Mouse (Mus musculus): ENCODE measurements around the gene Gabbr1. TPM values are rescaled to one million over a fixed set of nuclear protein-coding genes. Genes with fewer than 3 reads are reported as not detected.

The Gabbr1 gene
- polyA plus RNA-seq, 1 experiment from 2014 or later = 15.0 TPM

DNA sequence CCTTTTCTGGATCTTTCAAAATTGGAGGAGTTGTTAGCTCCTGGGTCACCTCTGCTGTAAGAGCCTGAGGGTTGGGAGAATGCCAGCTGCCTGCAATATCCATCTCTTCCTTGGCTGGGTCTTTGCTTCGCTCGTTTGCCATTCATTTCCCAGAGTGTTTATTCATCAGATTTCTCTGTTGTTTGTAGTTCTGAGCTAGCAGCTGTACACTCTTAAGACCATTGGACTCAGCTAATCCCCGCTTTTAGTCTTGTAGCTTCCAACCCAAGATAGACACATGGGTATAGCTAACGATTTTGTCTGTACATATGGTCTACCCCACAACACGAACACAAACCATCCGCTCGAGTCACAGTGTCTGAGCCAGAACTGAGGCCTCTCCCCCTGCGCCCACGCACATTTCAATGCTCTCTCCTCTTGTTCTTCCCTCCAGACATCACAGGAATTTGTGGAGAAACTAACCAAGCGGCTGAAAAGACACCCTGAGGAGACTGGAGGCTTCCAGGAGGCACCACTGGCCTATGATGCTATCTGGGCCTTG is 16.4 kb downstream of the Gabbr1 start:
- Histone ChIP-seq H3K4me3 (replicated peaks) (no peak overlapping the region), H3K9ac (no peak overlapping the region), H3K27me3 (no peaks in the 10 kb centered on the region), H3K4me2 (replicated peaks) (no peak overlapping the region), H3K27ac (replicated peaks) (no peak overlapping the region), H3K4me1 (no peaks in the 10 kb centered on the region), H3K9me3 (replicated peaks) (no peaks in the 10 kb centered on the region), H3K36me3 (peaks cover 77% of the 10 kb centered on the region)
- ATAC-seq (ENCODE audit: insufficient number of reproducible peaks, low FRiP score, low TSS enrichment, low read depth) = no peak
- 73% methylated on average over 10 of the region's 10 CpGs for WGBS

DNA sequence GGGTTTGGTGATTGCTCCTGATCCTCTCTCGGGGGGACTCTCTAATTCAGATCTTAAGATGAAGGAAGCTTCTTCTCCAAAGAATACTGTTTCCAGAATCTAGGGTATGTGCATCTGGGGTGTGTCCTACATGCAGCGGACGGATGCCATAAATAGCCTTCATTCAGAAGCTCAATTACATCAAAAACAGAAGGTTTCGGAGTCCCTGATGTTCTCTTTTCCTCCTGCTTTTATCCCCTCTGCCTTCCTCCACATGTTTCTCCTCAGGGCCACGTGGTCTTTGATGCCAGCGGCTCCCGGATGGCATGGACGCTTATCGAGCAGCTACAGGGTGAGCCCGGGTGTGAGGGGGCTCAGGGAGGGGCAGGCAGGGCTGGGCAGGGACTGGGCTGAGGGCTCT is 17.3 kb downstream of the Gabbr1 start:
- no peak overlapping the region for H3K27ac ChIP-seq (replicated peaks)
- no peaks in the 10 kb centered on the region for H3K27me3 ChIP-seq
- H3K9ac ChIP-seq = no peak overlapping the region
- H3K36me3 ChIP-seq = peaks cover 85% of the 10 kb centered on the region
- no peaks in the 10 kb centered on the region for H3K4me1 ChIP-seq
- H3K9me3 ChIP-seq (replicated peaks) = no peaks in the 10 kb centered on the region
- ATAC-seq (ENCODE audit: insufficient number of reproducible peaks, low FRiP score, low TSS enrichment, low read depth) = no peak
- H3K4me2 ChIP-seq (replicated peaks) = no peak overlapping the region
- no peak overlapping the region for H3K4me3 ChIP-seq (replicated peaks)
- 54% methylated on average over 10 of the region's 10 CpGs for WGBS

DNA sequence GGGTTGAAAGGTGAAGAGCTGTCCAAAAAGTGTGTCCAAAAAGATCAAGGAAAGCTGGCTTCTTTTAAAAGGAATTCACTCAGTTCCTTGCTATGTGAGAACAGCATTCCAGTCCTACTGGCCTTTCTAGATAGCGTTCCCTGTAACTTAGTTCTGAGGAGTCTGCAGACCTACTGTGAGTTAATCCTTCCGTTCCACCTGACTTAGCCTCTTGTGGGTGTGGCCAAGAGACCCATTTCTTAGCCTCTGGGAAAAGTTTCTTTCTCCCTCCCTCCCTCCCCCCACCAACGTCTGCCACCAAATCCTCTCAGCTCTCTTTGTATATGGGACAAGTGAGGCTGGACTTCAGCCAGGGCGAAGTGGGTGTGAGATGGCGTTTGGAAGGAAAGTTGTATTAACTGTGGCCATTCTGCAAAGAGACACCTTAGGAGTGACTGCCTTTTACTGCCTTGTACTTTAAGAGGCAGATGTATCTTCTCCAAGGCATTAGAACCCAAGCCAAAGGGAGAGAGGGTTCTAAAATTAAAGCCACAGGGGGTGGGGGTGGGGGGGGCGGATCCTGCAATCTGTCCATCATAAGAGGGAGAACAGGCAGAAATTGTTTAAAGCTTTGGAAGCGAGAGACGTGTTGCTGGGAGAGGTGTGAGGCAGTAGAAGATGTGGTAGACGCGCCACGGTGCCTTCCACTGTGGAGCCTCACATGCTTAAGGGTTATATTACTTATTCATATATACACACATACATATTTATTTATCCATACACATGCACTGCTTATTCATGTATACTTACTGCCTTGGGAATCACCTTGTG is 18.1 kb downstream of the Gabbr1 start:
- Histone ChIP-seq H3K27ac (replicated peaks) (no peak overlapping the region), H3K36me3 (peaks cover 86% of the 10 kb centered on the region), H3K9ac (no peak overlapping the region), H3K4me3 (replicated peaks) (no peak overlapping the region), H3K4me2 (replicated peaks) (no peak overlapping the region), H3K9me3 (replicated peaks) (no peaks in the 10 kb centered on the region), H3K4me1 (no peaks in the 10 kb centered on the region), H3K27me3 (no peaks in the 10 kb centered on the region)
- ATAC-seq (ENCODE audit: insufficient number of reproducible peaks, low FRiP score, low TSS enrichment, low read depth) = no peak
- 73% methylated on average over 11 of the region's 11 CpGs for WGBS

DNA sequence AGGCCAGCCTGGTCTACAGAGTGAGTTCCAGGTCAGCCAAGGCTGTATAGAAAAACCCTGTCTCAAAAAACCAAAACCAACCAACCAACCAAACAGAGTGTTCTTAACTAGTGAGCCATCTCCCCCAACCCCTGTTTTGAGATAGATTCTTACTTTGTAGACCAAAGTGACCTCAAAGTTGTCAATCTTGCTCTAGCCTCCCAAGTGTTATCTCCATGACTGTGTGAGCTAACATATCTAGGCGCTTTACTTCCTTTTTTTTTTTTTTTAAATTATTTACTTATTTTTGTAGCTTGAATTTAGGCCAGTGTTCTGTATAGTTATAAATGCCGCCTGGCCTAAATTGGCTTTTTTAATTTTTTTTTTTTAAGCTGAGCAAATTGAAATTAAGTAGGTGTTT is 20.2 kb downstream of the Gabbr1 start:
- Histone ChIP-seq H3K4me2 (replicated peaks) (no peak overlapping the region), H3K9me3 (replicated peaks) (no peaks in the 10 kb centered on the region), H3K9ac (no peak overlapping the region), H3K4me1 (no peaks in the 10 kb centered on the region), H3K27ac (replicated peaks) (no peak overlapping the region), H3K27me3 (no peaks in the 10 kb centered on the region), H3K4me3 (replicated peaks) (no peak overlapping the region), H3K36me3 (peaks cover 97% of the 10 kb centered on the region)
- ATAC-seq (ENCODE audit: insufficient number of reproducible peaks, low FRiP score, low TSS enrichment, low read depth) = no peak
- WGBS = 95% methylated on average over 2 of the region's 2 CpGs

DNA sequence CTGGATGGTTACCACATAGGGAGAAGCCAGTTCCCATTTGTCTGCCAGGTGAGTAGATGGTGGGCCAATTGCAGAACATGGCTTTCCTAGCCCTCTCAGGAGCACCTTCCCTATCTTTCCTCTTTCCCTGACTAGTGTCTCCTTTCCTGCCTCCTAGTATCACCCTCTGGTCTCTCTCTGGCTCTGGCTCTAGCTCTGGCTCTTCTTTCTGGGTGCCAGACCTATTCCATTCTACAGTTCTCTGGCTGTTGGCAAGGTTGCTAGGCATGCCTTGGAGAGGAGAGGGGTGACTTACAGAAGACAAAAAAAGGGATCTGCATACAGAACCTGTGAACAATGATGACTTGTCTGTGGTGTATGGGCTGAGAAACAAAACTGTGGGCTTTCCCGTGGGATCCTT is 22.1 kb downstream of the Gabbr1 start:
- Histone ChIP-seq H3K27ac (replicated peaks) (no peak overlapping the region), H3K4me1 (no peaks in the 10 kb centered on the region), H3K36me3 (peaks cover 95% of the 10 kb centered on the region), H3K4me3 (replicated peaks) (no peak overlapping the region), H3K9ac (no peak overlapping the region), H3K27me3 (no peaks in the 10 kb centered on the region), H3K4me2 (replicated peaks) (no peak overlapping the region), H3K9me3 (replicated peaks) (no peaks in the 10 kb centered on the region)
- ATAC-seq (ENCODE audit: insufficient number of reproducible peaks, low FRiP score, low TSS enrichment, low read depth) = no peak
- 89% methylated on average over 1 of the region's 1 CpGs for WGBS

DNA sequence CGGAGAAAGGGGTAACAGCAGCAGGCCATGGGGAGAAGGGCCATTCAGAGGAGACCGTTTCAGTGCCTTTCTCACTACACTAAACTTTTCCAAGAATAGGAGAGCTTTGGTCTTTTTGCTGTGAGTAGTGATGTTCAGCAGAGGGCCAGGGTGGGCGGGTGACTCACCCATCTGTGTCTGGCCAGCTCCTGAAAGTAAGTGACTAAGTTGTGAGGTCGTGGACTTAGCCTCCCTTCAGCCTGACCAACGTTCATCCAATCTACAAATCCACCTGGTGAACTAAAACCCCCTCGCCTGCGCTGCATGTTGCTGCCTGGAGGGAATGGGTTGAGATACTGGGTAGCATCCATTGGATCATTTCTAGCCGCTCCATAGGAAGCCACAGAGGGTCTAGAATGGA is 24.4 kb downstream of the Gabbr1 start:
- Histone ChIP-seq H3K4me2 (replicated peaks) (no peak overlapping the region), H3K36me3 (peaks cover 88% of the 10 kb centered on the region), H3K4me3 (replicated peaks) (no peak overlapping the region), H3K9me3 (replicated peaks) (no peaks in the 10 kb centered on the region), H3K4me1 (no peaks in the 10 kb centered on the region), H3K27me3 (no peaks in the 10 kb centered on the region), H3K27ac (replicated peaks) (no peak overlapping the region), H3K9ac (no peak overlapping the region)
- no peak for ATAC-seq (ENCODE audit: insufficient number of reproducible peaks, low FRiP score, low TSS enrichment, low read depth)
- WGBS = 85% methylated on average over 8 of the region's 8 CpGs

DNA sequence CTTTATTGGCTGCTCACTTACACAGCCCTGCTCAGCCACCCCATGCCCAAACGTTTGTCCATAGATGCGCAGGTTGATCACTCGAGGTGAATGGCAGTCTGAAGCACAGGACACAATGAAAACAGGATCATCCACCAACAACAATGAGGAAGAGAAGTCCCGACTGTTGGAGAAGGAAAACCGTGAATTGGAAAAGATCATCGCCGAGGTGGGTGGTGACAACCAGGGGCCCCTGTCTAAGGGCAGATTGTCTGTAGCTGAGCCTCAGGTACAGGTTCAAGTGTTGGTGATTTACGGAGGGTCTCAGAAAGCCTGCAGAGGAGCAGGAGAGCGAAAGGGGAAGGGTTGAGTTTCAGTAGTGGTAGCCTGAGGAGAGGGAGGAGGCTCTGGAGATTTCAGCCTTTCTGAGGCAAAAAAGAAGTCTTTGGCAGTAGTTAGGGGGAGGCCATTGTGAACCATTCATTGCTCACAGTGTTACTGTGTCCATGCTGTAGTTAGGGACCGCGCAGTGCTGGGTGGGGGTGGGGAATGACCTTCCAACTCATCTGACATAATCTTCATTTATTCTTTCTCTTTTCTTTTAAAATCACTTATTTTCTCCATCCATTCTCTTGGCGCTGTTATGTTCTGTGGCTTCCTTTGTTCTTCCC is 26.4 kb downstream of the Gabbr1 start:
- no peak for ATAC-seq (ENCODE audit: insufficient number of reproducible peaks, low FRiP score, low TSS enrichment, low read depth)
- H3K36me3 ChIP-seq = peaks cover 85% of the 10 kb centered on the region

DNA sequence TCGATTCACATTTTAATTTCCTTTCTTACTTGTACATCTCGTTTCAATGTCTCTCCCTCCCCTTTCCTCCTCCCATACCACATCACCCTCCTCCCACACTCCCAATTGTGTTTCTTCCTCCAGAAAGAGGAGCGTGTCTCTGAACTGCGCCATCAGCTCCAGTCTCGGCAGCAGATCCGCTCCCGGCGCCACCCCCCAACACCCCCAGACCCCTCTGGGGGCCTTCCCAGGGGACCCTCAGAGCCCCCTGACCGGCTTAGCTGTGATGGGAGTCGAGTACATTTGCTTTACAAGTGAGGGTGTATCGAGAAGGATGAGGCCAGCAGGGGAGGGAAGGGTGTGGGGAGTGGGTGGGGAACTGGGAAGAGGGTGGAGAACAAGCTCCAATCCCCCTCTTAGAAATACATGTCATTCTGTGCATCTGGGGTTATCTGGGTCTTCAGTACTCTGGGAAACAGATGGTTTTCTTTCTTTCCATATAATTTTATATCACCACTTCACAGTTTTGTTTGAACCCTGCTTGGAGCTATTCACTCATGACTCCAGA is 27.0 kb downstream of the Gabbr1 start:
- 70% methylated on average over 11 of the region's 11 CpGs for WGBS

More for the DNA sequence above, 26.4 kb downstream of the Gabbr1 start:
- Histone ChIP-seq H3K9ac (no peak overlapping the region), H3K27me3 (no peaks in the 10 kb centered on the region), H3K4me3 (replicated peaks) (no peak overlapping the region), H3K9me3 (replicated peaks) (no peaks in the 10 kb centered on the region), H3K27ac (replicated peaks) (no peak overlapping the region), H3K4me1 (no peaks in the 10 kb centered on the region), H3K4me2 (replicated peaks) (no peak overlapping the region)
- 83% methylated on average over 12 of the region's 12 CpGs for WGBS

DNA sequence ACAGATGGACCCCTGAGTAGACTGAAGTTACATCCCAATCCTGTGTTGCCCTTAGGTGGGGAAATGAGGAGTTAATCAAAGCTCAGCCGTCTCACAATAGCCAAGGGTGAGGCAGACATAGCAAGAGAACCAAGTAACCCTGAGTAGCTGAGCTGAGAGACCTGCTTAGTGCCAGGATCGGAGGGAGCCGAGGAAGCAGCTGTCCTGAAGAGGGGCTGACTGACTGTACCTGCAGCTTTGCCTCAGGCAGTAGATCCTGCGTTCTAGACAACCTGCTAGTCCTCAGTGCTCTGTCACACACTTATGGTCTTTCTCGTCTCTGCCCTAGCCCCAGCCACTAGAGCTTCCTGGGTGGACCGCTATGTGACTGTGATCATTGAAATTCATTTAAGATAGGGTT is 29.4 kb downstream of the Gabbr1 start:
- Histone ChIP-seq H3K9me3 (replicated peaks) (no peaks in the 10 kb centered on the region), H3K27me3 (no peaks in the 10 kb centered on the region), H3K4me1 (no peaks in the 10 kb centered on the region), H3K9ac (no peak overlapping the region), H3K27ac (replicated peaks) (no peak overlapping the region), H3K4me2 (replicated peaks) (no peak overlapping the region), H3K36me3 (peaks cover 56% of the 10 kb centered on the region), H3K4me3 (replicated peaks) (no peak overlapping the region)
- WGBS = 79% methylated on average over 6 of the region's 6 CpGs
- no peak for ATAC-seq (ENCODE audit: insufficient number of reproducible peaks, low FRiP score, low TSS enrichment, low read depth)

More for the DNA sequence above, 27.0 kb downstream of the Gabbr1 start:
- no peak overlapping the region for H3K4me3 ChIP-seq (replicated peaks)
- H3K9ac ChIP-seq = no peak overlapping the region
- no peak overlapping the region for H3K27ac ChIP-seq (replicated peaks)
- H3K36me3 ChIP-seq = peaks cover 79% of the 10 kb centered on the region
- no peaks in the 10 kb centered on the region for H3K4me1 ChIP-seq
- H3K4me2 ChIP-seq (replicated peaks) = no peak overlapping the region
- no peaks in the 10 kb centered on the region for H3K9me3 ChIP-seq (replicated peaks)
- no peaks in the 10 kb centered on the region for H3K27me3 ChIP-seq
- ATAC-seq (ENCODE audit: insufficient number of reproducible peaks, low FRiP score, low TSS enrichment, low read depth) = no peak

DNA sequence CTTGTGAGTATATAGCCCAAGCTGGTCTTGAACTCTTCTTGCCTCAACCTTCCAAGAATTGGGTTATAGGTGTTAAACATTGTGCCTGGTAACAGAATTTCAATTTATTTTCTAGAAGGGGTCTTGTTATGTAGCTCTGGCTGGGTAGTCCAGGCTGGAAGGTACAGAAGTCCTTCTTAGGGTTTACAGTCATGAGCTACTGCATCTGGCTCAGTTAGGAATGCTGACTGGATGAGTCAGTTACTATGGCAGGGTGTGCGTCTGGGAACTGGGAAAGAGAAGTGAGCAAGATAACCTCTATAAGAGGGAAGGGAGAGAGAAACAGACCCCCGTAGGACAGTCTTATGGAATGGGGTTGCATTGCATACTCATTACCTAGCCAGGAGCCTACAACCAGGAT is 30.0 kb downstream of the Gabbr1 start:
- 95% methylated on average over 2 of the region's 2 CpGs for WGBS
- H3K9ac ChIP-seq = no peak overlapping the region
- no peak overlapping the region for H3K27ac ChIP-seq (replicated peaks)
- no peak overlapping the region for H3K4me3 ChIP-seq (replicated peaks)
- H3K4me1 ChIP-seq = no peaks in the 10 kb centered on the region
- H3K27me3 ChIP-seq = no peaks in the 10 kb centered on the region
- H3K4me2 ChIP-seq (replicated peaks) = no peak overlapping the region
- no peak; the same call in 1 of the 2 replicates for ATAC-seq (ENCODE audit: insufficient number of reproducible peaks, low FRiP score, low TSS enrichment, low read depth)
- no peaks in the 10 kb centered on the region for H3K9me3 ChIP-seq (replicated peaks)
- peaks cover 50% of the 10 kb centered on the region for H3K36me3 ChIP-seq

DNA sequence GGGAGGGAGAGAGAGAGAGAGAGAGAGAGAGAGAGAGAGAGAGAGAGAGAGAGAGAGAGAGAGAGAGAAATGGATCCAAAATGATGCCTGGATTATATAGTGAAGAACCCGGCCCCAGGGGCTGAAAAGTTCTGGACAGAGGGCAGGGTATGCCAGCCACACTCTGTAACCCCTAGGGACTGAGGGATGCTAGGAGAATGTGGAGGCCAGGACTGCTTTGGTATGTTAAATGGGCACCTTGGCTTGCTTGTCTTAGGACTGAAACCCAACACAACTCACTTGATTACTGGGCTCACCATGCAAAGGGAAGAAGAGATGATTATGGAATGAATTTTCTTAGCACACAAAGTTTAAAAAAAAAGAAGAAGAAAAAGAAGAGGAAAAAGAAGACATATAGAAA is 32.4 kb downstream of the Gabbr1 start:
- Histone ChIP-seq H3K9ac (no peak overlapping the region), H3K36me3 (peaks cover 30% of the 10 kb centered on the region), H3K9me3 (replicated peaks) (no peaks in the 10 kb centered on the region), H3K4me3 (replicated peaks) (no peak overlapping the region), H3K4me1 (no peaks in the 10 kb centered on the region), H3K27ac (replicated peaks) (no peak overlapping the region), H3K4me2 (replicated peaks) (no peak overlapping the region), H3K27me3 (no peaks in the 10 kb centered on the region)
- no peak for ATAC-seq (ENCODE audit: insufficient number of reproducible peaks, low FRiP score, low TSS enrichment, low read depth)
- 27% methylated on average over 1 of the region's 1 CpGs for WGBS

Data from embryonic facial prominence, embryonic 15.5 days (tissue).